Mouse (Mus musculus): ENCODE measurements at regions not wholly inside any gene's neighbourhood (a gene's known extent, or its start where the extent isn't known, plus 50 kb on each side); places are given as distances from the start of the nearest gene placed in this dataset.

GRCm38 (mm10) chr8:34571736-34572135, 460.2 kb upstream of the Gm10131 start:
- DNase-seq (ENCODE audit: low read depth in 1 of 2, low spot score in 2 of 2): no peak

DNA sequence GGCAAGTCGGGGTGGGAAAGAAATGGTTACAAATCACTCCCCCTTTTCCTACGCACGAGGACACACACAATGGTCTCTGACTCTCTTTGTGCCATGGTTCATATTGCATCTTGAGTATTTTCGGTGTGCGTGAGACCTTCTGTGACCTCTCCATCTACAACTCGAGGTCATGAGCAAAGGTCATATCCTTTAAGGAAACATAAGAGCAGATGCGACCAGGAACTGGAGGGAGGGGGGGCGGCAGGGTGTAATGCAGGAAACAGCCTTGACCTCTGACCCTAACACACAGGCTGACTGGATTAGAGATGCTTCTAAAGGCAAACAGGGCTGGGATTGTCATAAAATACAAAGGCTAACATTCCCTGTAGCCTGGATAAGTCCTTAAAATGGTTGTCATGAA, 450.7 kb upstream of the Gm10131 start:
- DNase-seq (ENCODE audit: low read depth in 1 of 2, low spot score in 2 of 2): no peak

DNA sequence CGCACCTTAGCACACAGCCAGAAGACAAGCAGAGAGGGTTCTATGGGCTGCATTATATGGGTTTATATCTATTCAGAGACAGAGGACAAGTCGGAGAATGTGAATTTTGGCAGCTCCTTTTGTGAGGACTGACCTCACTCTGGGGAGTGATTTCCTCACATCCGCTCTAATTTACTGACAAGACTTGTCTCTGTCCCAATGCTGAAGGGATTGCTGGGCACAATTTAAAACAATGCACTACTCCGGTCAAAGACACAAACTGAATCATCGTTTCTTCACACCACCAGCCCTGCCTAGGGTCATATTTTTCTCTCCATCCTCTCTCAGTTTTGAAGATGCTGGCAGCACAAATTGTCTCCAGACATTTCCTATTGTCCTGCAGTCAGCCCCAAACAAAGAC, 438.2 kb upstream of the Gm10131 start:
- DNase-seq (ENCODE audit: low read depth in 1 of 2, low spot score in 2 of 2): no peak

GRCm38 (mm10) chr8:34546815-34547214, 435.3 kb upstream of the Gm10131 start:
- no peak for DNase-seq (ENCODE audit: low read depth in 1 of 2, low spot score in 2 of 2)

- no peak for DNase-seq (ENCODE audit: low read depth in 1 of 2, low spot score in 2 of 2)
These were observed 431.0 kb upstream of the Gm10131 start for GRCm38 (mm10) chr8:34542361-34543038.

GRCm38 (mm10) chr8:34539232-34539631, 427.7 kb upstream of the Gm10131 start:
- peak in 1 of 2 experiments; percentile 20 for DNase-seq (ENCODE audit: low read depth in 1 of 2, low spot score in 2 of 2)

GRCm38 (mm10) chr8:34535434-34535833, 423.9 kb upstream of the Gm10131 start:
- no peak for DNase-seq (ENCODE audit: low read depth in 1 of 2, low spot score in 2 of 2)

DNA sequence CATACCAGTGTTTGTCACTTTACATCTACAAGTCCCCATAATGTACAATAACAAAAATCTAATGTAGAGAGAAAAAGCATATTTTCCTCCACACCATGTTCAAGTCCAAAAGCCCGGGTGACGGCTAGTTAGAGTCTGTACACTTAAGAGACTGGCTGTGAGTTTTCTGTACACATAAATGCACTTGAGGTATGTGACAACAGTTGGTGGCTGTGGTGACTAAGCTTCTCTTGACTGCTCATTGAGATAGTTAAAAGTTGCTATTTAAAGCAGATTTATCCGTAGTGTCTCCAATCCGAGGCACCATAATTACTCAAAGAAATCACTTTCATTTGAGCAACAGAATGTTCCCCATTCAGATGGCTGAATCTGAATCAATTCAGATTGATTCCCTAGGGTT, 421.9 kb upstream of the Gm10131 start:
- DNase-seq (ENCODE audit: low read depth in 1 of 2, low spot score in 2 of 2): no peak

DNA sequence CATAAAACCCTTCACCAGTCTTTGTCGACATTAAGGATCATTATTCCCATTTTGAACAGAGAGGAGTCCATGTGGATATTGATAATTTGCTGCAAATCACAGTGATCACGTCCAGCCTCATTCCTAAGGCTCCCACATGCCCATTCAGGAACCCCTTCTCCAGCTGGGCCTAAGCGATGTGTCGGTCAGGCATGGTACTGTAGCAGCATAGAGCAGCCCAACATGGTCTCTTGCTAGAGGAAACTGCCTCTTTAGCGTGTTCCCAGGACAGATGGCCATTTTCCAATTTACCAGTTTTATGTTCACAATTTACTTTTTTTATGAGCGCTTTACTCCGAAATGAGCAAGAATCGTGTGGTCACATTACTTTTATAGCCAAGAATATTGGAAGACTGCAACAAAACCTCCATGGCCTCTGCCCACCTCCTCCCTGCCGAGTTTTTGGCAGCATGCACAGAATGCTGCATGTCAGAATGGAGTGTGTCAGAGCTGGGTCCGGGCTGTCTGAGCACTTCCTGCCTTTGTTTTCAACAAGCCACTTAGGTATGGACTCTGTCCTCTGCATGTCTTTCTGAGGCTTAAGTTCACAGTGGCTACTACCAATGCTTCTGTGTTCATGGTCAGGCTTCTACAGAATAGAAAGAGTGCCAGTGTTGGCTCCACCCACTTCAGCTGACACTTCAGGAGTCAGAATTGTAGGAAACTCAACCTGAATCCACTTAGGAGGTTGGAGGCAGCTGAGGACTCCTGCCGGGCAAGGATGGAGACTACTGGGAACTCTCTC, 419.6 kb upstream of the Gm10131 start:
- no peak for DNase-seq (ENCODE audit: low read depth in 1 of 2, low spot score in 2 of 2)

GRCm38 (mm10) chr8:34530046-34530445, 418.5 kb upstream of the Gm10131 start:
- peak in 1 of 2 experiments; percentile 9 for DNase-seq (ENCODE audit: low read depth in 1 of 2, low spot score in 2 of 2)

DNA sequence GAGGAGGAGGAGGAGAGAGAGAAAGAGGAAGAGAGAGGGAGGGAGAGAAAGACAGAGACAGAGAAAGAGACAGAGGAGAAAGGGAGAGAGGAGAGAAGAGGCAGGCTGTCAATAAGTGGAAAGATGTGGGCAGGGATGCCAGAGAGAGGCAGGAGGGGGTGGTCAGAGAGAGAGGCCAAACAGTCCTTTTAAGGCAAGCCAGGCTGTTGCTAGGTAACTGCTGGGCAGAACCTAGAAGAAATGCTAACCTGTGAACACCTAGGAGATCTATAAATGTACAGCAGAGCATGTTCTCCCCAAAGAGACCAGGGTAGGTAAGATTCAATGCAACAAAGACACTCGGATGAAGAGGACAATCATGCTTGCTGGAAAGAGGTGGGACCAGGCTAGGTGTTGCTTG, 417.9 kb upstream of the Gm10131 start:
- no peak for DNase-seq (ENCODE audit: low read depth in 1 of 2, low spot score in 2 of 2)

DNA sequence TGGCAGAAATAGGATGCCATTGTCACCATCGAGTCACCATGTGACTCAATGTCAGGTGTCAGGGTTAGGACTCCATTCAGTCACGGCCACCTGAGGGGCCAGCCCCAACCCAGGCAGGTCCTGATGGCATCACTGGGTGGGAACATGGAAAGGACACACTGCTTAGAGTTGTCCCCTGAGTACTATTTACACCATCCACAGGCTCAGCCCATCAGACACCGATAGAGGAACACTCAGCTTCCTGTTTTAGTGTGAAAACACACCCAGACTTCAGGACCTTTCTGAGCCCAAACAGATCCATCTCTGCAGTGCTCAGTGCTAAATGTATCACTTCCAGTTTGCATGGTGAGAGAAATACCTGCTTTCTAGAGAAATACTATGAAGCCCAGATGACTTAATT, 416.7 kb upstream of the Gm10131 start:
- DNase-seq (ENCODE audit: low read depth in 1 of 2, low spot score in 2 of 2): no peak

GRCm38 (mm10) chr8:34525231-34525630, 413.7 kb upstream of the Gm10131 start:
- DNase-seq (ENCODE audit: low read depth in 1 of 2, low spot score in 2 of 2): no peak

DNA sequence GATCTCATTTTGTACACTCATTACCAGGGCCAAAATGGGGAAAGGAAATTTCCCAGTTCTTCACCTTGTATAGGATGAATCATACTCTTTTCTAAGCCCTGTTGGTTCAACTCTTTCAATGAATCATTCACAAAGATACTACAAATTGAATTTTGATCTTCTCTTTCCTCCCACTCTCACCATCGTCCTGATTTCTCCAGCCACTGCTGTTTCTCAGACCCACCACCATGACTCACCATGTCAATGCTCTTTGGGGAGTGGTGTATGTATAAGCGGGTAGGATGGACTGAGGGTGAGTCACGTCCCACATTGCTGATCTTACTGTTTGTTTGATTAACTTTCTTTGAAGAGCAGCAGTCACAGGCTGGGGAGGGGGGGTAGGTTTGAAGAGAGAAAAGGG, 412.3 kb upstream of the Gm10131 start:
- no peak for DNase-seq (ENCODE audit: low read depth in 1 of 2, low spot score in 2 of 2)

- no peak for DNase-seq (ENCODE audit: low read depth in 1 of 2, low spot score in 2 of 2)
These were observed 409.8 kb upstream of the Gm10131 start for GRCm38 (mm10) chr8:34521316-34521715.

DNA sequence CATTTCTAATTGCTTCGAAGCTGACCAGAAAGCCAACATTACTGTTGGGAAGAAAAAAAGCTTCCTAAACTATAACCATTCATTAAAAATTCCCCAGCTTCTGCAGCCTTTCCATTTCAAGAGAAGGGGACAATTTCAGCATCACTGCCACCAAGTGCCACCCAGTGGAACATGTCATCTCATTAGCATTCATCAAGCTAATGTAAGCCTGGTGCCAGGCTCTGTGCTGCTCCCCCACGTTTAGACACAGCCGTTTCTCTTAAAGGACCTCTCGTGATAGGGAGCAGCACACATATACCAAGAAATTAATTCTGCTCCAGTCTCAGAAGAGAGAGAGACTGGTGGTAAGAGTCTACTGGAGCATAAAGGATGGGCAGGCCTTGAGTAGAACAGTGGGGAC, 409.1 kb upstream of the Gm10131 start:
- no peak for DNase-seq (ENCODE audit: low read depth in 1 of 2, low spot score in 2 of 2)

DNA sequence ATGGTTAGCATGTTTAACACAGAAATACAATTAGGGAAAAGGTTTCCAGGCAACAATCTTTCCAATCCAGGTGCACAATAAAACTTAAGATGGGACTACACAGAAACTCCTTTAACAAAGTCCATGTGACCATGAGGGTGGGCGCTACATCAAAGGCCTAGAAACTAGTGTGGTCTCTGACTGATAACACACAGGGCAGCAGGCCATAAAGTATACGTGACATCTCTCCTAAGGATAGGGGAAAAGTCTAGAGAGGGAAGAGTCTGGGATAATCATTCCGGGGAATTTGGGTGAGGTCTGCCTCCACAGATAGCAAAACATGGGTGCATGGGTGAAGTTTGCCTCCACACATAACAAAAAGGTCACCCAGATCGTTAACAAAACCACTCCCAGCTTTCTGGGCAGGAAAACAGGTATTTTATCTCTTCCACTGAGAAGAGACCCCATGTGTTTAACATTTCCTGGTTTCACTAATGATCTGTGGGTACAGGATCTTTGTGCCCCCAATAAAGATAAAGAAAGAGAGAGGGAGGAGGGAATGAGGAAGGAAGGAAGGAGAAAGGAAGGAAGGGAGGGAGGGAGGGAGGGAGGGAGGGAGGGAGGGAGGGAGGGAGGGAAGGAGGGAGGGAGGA, 402.0 kb upstream of the Gm10131 start:
- no peak for DNase-seq (ENCODE audit: low read depth in 1 of 2, low spot score in 2 of 2)

DNA sequence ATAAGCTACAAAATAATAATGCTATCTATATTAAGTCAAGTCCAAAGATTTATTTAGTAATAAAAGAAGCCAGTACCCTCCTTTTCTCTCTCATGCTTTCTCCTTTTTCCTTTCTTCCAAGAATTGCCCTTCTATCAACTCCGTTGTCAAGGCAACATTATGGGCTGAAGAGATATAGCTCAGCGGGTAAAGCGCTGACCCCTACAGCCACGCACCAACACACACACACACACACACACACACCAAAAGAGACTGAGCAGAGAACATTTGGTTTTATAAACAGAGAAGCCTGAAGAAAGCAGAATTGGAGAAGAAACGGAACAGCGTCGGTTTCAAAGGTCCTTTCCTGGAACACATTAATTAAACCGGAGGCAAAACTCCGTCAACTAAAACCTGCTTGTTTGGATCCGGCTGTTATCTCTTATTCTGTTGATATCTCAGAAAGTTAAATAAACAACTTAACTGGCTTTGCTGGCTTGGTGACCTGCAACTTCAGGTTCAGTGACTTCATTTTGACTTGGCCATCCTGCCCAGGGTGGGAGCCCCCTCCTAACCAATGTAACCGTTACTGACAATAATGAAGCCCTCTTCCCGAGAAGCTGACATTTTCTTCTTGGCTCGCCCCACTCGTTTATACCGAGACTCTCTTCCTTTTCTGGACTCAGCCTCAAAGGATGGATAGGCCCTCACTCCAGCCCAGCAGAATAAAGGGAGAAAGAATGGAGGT, 394.5 kb upstream of the Gm10131 start:
- no peak for DNase-seq (ENCODE audit: low read depth in 1 of 2, low spot score in 2 of 2)

GRCm38 (mm10) chr8:34505102-34505501, 393.6 kb upstream of the Gm10131 start:
- no peak for DNase-seq (ENCODE audit: low read depth in 1 of 2, low spot score in 2 of 2)

- no peak for DNase-seq (ENCODE audit: low read depth in 1 of 2, low spot score in 2 of 2)
These were observed 391.1 kb upstream of the Gm10131 start for GRCm38 (mm10) chr8:34502606-34503162.

DNA sequence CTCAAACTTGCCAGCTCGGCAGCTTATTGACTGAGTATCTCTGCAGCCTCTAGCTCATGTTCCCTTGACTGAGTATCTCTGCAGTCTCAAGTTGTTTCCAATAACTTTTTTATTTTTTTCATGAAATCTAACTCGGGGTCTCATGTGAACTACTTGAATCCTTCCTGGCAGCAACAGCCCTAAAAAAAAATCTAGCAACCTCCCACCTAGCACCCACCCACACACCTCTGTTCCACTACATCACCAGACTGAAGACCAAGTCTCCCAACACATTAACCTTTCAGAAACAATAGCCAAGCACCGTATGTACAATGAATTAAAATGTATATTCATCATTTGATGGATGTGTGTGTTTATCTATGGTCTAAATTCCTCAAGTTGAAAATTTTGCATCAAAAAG, 387.7 kb upstream of the Gm10131 start:
- DNase-seq (ENCODE audit: low read depth in 1 of 2, low spot score in 2 of 2): no peak

Measured in monocyte, adult 2 months (primary cell).